Mouse (Mus musculus): ENCODE measurements at regions not wholly inside any gene's neighbourhood (a gene's known extent, or its start where the extent isn't known, plus 50 kb on each side); places are given as distances from the start of the nearest gene placed in this dataset.

- TF ChIP-seq MAFK (IDR thresholded peaks at IDR 0.05; ENCODE audit: insufficient read depth, low read depth, low read length) (no peak), CHD2 (IDR thresholded peaks at IDR 0.05; ENCODE audit: low read depth, low read length) (no peak), ZC3H11A (IDR thresholded peaks at IDR 0.05; ENCODE audit: borderline replicate concordance, low read depth, low read length) (0 out of 2 replicates have a peak, but pooled peaks have one; percentile 47)
These were observed 3623.3 kb upstream of the Gm7489 start for GRCm38 (mm10) chr15:50261245-50261872.
